Mouse (Mus musculus): ENCODE data around the gene Hmgb4.

Gene Hmgb4

GRCm38 (mm10) chr4:128260907-128261560 lies at the start of gene Hmgb4:
Gene Hmgb4, minus strand, starts transcription at chr4:128260957.
- DNase-seq (ENCODE audit: low spot score), result no peak

- no peak for DNase-seq (ENCODE audit: low spot score)
Measured at GRCm38 (mm10) chr4:128306011-128306410, 45.3 kb upstream of the Hmgb4 start.

GRCm38 (mm10) chr4:128304049-128304448 lies 43.3 kb upstream of the Hmgb4 start:
- DNase-seq (ENCODE audit: low spot score), result no peak

- DNase-seq (ENCODE audit: low spot score), result no peak
Measured at GRCm38 (mm10) chr4:128288095-128288494, 27.3 kb upstream of the Hmgb4 start.

GRCm38 (mm10) chr4:128285009-128285408 lies 24.3 kb upstream of the Hmgb4 start:
- DNase-seq (ENCODE audit: low spot score), result no peak

- no peak for DNase-seq (ENCODE audit: low spot score)
Measured at GRCm38 (mm10) chr4:128275586-128275985, 14.8 kb upstream of the Hmgb4 start.

GRCm38 (mm10) chr4:128275116-128275515 lies 14.4 kb upstream of the Hmgb4 start:
- DNase-seq (ENCODE audit: low spot score), result no peak

GRCm38 (mm10) chr4:128273146-128273545 lies 12.4 kb upstream of the Hmgb4 start:
- no peak for DNase-seq (ENCODE audit: low spot score)

GRCm38 (mm10) chr4:128272501-128272900 lies 11.7 kb upstream of the Hmgb4 start:
- no peak for DNase-seq (ENCODE audit: low spot score)

GRCm38 (mm10) chr4:128270931-128271330 lies 10.2 kb upstream of the Hmgb4 start:
- DNase-seq (ENCODE audit: low spot score), result no peak

- DNase-seq (ENCODE audit: low spot score), result no peak
Measured at GRCm38 (mm10) chr4:128270177-128270576, 9.4 kb upstream of the Hmgb4 start.

- DNase-seq (ENCODE audit: low spot score), result no peak
Measured at GRCm38 (mm10) chr4:128269261-128269875, 8.6 kb upstream of the Hmgb4 start.

GRCm38 (mm10) chr4:128265341-128265740 lies 4.6 kb upstream of the Hmgb4 start:
- DNase-seq (ENCODE audit: low spot score), result no peak

GRCm38 (mm10) chr4:128264491-128264890 lies 3.7 kb upstream of the Hmgb4 start:
- DNase-seq (ENCODE audit: low spot score), result no peak

GRCm38 (mm10) chr4:128259211-128259610 lies 1.5 kb downstream of the Hmgb4 start:
- DNase-seq (ENCODE audit: low spot score), result no peak

- peak; percentile 18 for DNase-seq (ENCODE audit: low spot score)
Measured at GRCm38 (mm10) chr4:128248676-128249075, 12.1 kb downstream of the Hmgb4 start.

- DNase-seq (ENCODE audit: low spot score), result no peak
Measured at GRCm38 (mm10) chr4:128245201-128245600, 15.6 kb downstream of the Hmgb4 start.

- no peak for DNase-seq (ENCODE audit: low spot score)
Measured at GRCm38 (mm10) chr4:128241854-128242356, 18.9 kb downstream of the Hmgb4 start.

GRCm38 (mm10) chr4:128241075-128241853 lies 19.5 kb downstream of the Hmgb4 start:
- no peak for DNase-seq (ENCODE audit: low spot score)

- no peak for DNase-seq (ENCODE audit: low spot score)
Measured at GRCm38 (mm10) chr4:128239113-128239512, 21.6 kb downstream of the Hmgb4 start.

- DNase-seq (ENCODE audit: low spot score), result no peak
Measured at GRCm38 (mm10) chr4:128233458-128233857, 27.3 kb downstream of the Hmgb4 start.

- DNase-seq (ENCODE audit: low spot score), result no peak
Measured at GRCm38 (mm10) chr4:128227377-128228316, 33.1 kb downstream of the Hmgb4 start.
